Mouse (Mus musculus) left cerebral cortex, postnatal 4 days (tissue): Measurements from ENCODE around the gene Cd40. TPM values are rescaled to one million over a fixed set of nuclear protein-coding genes. Genes with fewer than 3 reads are reported as not detected.

Experiments
- DNase-seq: peaks from one replicate; pipeline ENCODE4 v3.0.0-alpha.2; 2022
- intact Hi-C: fragments of 180-260 bp; cut with DNase I; formaldehyde crosslinking; loops from one replicate; pipeline ENCODE4 v1.15.1; 2025
- total RNA-seq, 2 experiments: library from RNA; stranded (reverse); gene quantifications; 2 replicates each; pipeline ENCODE4 v1.2.3; 2021

Cd40 gene
- total RNA-seq, 2 experiments from 2014 or later = 2.3 to 4.2 TPM

- DNase-seq = no peak
Measured at GRCm38 (mm10) chr2:165055905-165056304, 478 bp downstream of the Cd40 start.

GRCm38 (mm10) chr2:165056377-165057085 lies 1.1 kb downstream of the Cd40 start:
- intact Hi-C loops = no loop called here
- DNase-seq = no peak

More at GRCm38 (mm10) chr2:165055905-165056304, 478 bp downstream of the Cd40 start:
- intact Hi-C loops = no loop called here

- intact Hi-C loops = no loop called here
- DNase-seq = no peak
Measured at GRCm38 (mm10) chr2:165059961-165060360, 4.5 kb downstream of the Cd40 start.

GRCm38 (mm10) chr2:165061638-165062433 lies 6.4 kb downstream of the Cd40 start:
- DNase-seq = no peak
- intact Hi-C loops = no loop called here

- DNase-seq = no peak
- intact Hi-C loops = no loop called here
Measured at GRCm38 (mm10) chr2:165064489-165064888, 9.1 kb downstream of the Cd40 start.

- DNase-seq = no peak
- intact Hi-C loops = no loop called here
Measured at GRCm38 (mm10) chr2:165068806-165069205, 13.4 kb downstream of the Cd40 start.

GRCm38 (mm10) chr2:165070096-165070816 lies 14.8 kb downstream of the Cd40 start:
- peak; percentile 82 for DNase-seq
- intact Hi-C loops = loop anchor here (10.0 kb wide), 1 partner anchor 415 kb away; no protein-coding TSS in a partner anchor

- intact Hi-C loops = loop anchor here (10.0 kb wide), 1 partner anchor 411 kb away; no protein-coding TSS in a partner anchor
- DNase-seq = peak; percentile 72
Measured at GRCm38 (mm10) chr2:165073381-165073781, 18.0 kb downstream of the Cd40 start.

- DNase-seq = peak; percentile 62
Measured at GRCm38 (mm10) chr2:165074081-165074884, 18.9 kb downstream of the Cd40 start.

GRCm38 (mm10) chr2:165074937-165075336 lies 19.5 kb downstream of the Cd40 start:
- DNase-seq = peak; percentile 84
- intact Hi-C loops = loop anchor here (2.0 to 10.0 kb wide), 5 partner anchors 157 to 410 kb away; partner anchors contain the start of gene Cdh22

More at GRCm38 (mm10) chr2:165074081-165074884, 18.9 kb downstream of the Cd40 start:
- intact Hi-C loops = loop anchor here (2.0 to 10.0 kb wide), 2 partner anchors 203 to 411 kb away; no protein-coding TSS in a partner anchor

- intact Hi-C loops = loop anchor here (5.0 to 10.0 kb wide), 4 partner anchors 155 to 408 kb away; partner anchors contain the start of gene Cdh22
- peak; percentile 46 for DNase-seq
Measured at GRCm38 (mm10) chr2:165077055-165077454, 21.6 kb downstream of the Cd40 start.

- DNase-seq = no peak
- intact Hi-C loops = loop anchor here (5.0 to 10.0 kb wide), 4 partner anchors 154 to 407 kb away; partner anchors contain the start of gene Cdh22
Measured at GRCm38 (mm10) chr2:165078045-165078444, 22.6 kb downstream of the Cd40 start.

- intact Hi-C loops = loop anchor here (5.0 to 10.0 kb wide), 4 partner anchors 154 to 406 kb away; partner anchors contain the start of gene Cdh22
Measured at GRCm38 (mm10) chr2:165078605-165079004, 23.2 kb downstream of the Cd40 start.

GRCm38 (mm10) chr2:165080657-165081056 lies 25.2 kb downstream of the Cd40 start:
- no peak for DNase-seq
- intact Hi-C loops = no loop called here

More at GRCm38 (mm10) chr2:165078605-165079004, 23.2 kb downstream of the Cd40 start:
- DNase-seq = no peak

- DNase-seq = no peak
- intact Hi-C loops = no loop called here
Measured at GRCm38 (mm10) chr2:165081257-165081656, 25.8 kb downstream of the Cd40 start.

GRCm38 (mm10) chr2:165086634-165087033 lies 31.2 kb downstream of the Cd40 start:
- intact Hi-C loops = no loop called here
- no peak for DNase-seq

- intact Hi-C loops = no loop called here
Measured at GRCm38 (mm10) chr2:165089470-165089869, 34.0 kb downstream of the Cd40 start.

GRCm38 (mm10) chr2:165090650-165091049 lies 35.2 kb downstream of the Cd40 start, which contains the start of gene 1700025C18Rik:
Gene 1700025C18Rik (minus strand): TSS chr2:165090750.
- no peak for DNase-seq
- intact Hi-C loops = no loop called here

More at GRCm38 (mm10) chr2:165089470-165089869, 34.0 kb downstream of the Cd40 start:
- no peak for DNase-seq

GRCm38 (mm10) chr2:165091433-165091965 lies 36.1 kb downstream of the Cd40 start:
- DNase-seq = no peak
- intact Hi-C loops = no loop called here
